Mouse (Mus musculus): ENCODE measurements around the gene Phf20.

The Phf20 gene

GRCm38 (mm10) chr2:156267636-156268035 is 71.4 kb downstream of the Phf20 start:
- no peak for DNase-seq (ENCODE audit: low spot score in 2 of 2)

GRCm38 (mm10) chr2:156272553-156272952 is 76.3 kb downstream of the Phf20 start:
- no peak for DNase-seq (ENCODE audit: low spot score in 2 of 2)

GRCm38 (mm10) chr2:156278226-156279017 is 82.2 kb downstream of the Phf20 start:
- DNase-seq (ENCODE audit: low spot score in 2 of 2), result peak; percentile 81 to 85

- no peak for DNase-seq (ENCODE audit: low spot score in 2 of 2)
Measured at GRCm38 (mm10) chr2:156281227-156281626, 85.0 kb downstream of the Phf20 start.

- no peak for DNase-seq (ENCODE audit: low spot score in 2 of 2)
Measured at GRCm38 (mm10) chr2:156285161-156285560, 88.9 kb downstream of the Phf20 start.

- DNase-seq (ENCODE audit: low spot score in 2 of 2), result no peak
Measured at GRCm38 (mm10) chr2:156286733-156287132, 90.5 kb downstream of the Phf20 start.

- DNase-seq (ENCODE audit: low spot score in 2 of 2), result no peak
Measured at GRCm38 (mm10) chr2:156288222-156288621, 92.0 kb downstream of the Phf20 start.

GRCm38 (mm10) chr2:156289552-156290160 is 93.4 kb downstream of the Phf20 start:
- DNase-seq (ENCODE audit: low spot score in 2 of 2), result no peak

- no peak for DNase-seq (ENCODE audit: low spot score in 2 of 2)
Measured at GRCm38 (mm10) chr2:156291998-156292397, 95.7 kb downstream of the Phf20 start.

GRCm38 (mm10) chr2:156295601-156296063 is 99.4 kb downstream of the Phf20 start:
- DNase-seq (ENCODE audit: low spot score in 2 of 2), result peak; percentile 54 to 69

- no peak for DNase-seq (ENCODE audit: low spot score in 2 of 2)
Measured at GRCm38 (mm10) chr2:156296190-156296589, 99.9 kb downstream of the Phf20 start.

GRCm38 (mm10) chr2:156297653-156298052 is 101.4 kb downstream of the Phf20 start:
- DNase-seq (ENCODE audit: low spot score in 2 of 2), result no peak

- DNase-seq (ENCODE audit: low spot score in 2 of 2), result no peak
Measured at GRCm38 (mm10) chr2:156298458-156298857, 102.2 kb downstream of the Phf20 start.

- no peak for DNase-seq (ENCODE audit: low spot score in 2 of 2)
Measured at GRCm38 (mm10) chr2:156302063-156302462, 105.8 kb downstream of the Phf20 start.

GRCm38 (mm10) chr2:156304351-156304750 is 108.1 kb downstream of the Phf20 start:
- no peak for DNase-seq (ENCODE audit: low spot score in 2 of 2)

GRCm38 (mm10) chr2:156305818-156306217 is 109.6 kb downstream of the Phf20 start:
- DNase-seq (ENCODE audit: low spot score in 2 of 2), result peak in 1 of 2 experiments; percentile 39

- DNase-seq (ENCODE audit: low spot score in 2 of 2), result peak; percentile 29 to 36
Measured at GRCm38 (mm10) chr2:156307261-156307660, 111.0 kb downstream of the Phf20 start.

- DNase-seq (ENCODE audit: low spot score in 2 of 2), result no peak
Measured at GRCm38 (mm10) chr2:156309948-156310347, 113.7 kb downstream of the Phf20 start.

- DNase-seq (ENCODE audit: low spot score in 2 of 2), result no peak
Measured at GRCm38 (mm10) chr2:156310455-156310854, 114.2 kb downstream of the Phf20 start.

GRCm38 (mm10) chr2:156310945-156311344 is 114.7 kb downstream of the Phf20 start:
- no peak for DNase-seq (ENCODE audit: low spot score in 2 of 2)

- no peak for DNase-seq (ENCODE audit: low spot score in 2 of 2)
Measured at GRCm38 (mm10) chr2:156311441-156311840, 115.2 kb downstream of the Phf20 start.

GRCm38 (mm10) chr2:156311841-156312291 is 115.6 kb downstream of the Phf20 start:
- DNase-seq (ENCODE audit: low spot score in 2 of 2), result peak; percentile 54 to 62
